Mouse (Mus musculus) spleen, adult 10 weeks (tissue): ENCODE results near the gene Klhl33. TPM values are rescaled to one million over a fixed set of nuclear protein-coding genes. Genes with fewer than 3 reads are reported as not detected.

Experiments
- polyA plus RNA-seq: library from polyadenylated mRNA; stranded (reverse); fragments of 350-450 nt; fragmentation: Illumina TruSeq; extraction: RNeasy Lipid Tissue Mini Kit (QIAGEN cat#74804); gene quantifications from one replicate; pipeline ENCODE4 v1.2.3, GENCODE M21; 2015; ENCODE audit warnings: low replicate concordance; ENCODE audit not compliant: insufficient read depth

Klhl33 gene
- polyA plus RNA-seq, result 0.44 TPM

DNA sequence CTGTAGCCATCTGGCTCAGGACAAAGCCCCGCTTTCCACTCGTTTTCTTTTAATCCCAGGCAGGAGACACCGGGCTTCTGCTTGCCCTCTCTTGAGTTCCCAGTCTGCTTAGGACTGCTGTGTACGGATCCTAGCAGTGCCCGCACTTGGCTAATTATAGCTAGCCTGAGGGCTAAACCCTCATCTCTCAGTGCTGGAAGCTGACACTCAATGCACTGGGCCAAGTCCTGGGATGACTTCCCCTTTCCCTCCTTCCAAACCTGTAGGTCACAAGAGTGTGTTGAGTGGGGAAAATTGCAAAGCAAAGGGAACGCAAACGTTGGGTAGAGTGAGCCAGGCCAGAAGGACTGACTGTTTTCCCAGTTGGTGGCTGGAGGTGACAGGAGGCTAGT lies at the start of gene Klhl33:
Gene Klhl33, minus strand, starts transcription at position 134 of the 392 bp plus-strand sequence.

DNA sequence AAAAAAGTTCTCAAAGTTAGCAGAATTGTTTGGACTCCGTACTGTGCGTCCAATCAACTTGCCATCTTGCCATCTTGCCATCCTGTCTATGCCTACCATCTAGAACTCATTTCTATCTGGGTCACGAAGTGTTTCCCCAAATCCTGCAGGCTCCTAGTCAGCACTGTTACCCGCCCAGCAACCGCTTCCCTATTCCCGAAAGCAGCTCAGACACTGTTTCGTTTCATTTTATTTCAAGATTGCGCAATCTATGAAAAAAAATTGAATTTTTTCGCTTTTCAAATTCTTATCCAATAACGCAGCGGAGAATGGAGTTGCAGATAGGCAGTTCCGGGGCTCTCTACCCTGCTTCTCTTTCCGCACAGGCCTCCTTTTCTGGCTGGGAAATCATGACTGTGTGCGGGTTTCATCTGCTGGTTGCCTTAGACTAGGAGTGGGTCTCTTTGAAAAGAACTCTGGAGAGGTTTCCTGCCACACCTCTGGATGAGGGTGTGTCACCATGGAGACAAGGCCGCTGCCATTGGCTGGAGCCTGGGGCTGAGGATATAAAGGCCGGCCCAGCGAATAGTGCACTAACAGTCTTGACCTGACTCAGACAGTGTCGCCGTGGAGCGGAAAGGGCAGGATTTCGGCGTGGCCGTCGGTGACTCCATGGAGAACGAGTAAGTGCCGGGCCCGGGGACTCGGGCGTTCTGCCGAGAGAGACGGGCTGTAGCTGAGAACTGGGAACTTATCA lies 46.8 kb upstream of the Klhl33 start, which contains the start of gene Gm49342:
Gene Gm49342, plus strand, starts transcription at position 586 of the 736 bp plus-strand sequence.

DNA sequence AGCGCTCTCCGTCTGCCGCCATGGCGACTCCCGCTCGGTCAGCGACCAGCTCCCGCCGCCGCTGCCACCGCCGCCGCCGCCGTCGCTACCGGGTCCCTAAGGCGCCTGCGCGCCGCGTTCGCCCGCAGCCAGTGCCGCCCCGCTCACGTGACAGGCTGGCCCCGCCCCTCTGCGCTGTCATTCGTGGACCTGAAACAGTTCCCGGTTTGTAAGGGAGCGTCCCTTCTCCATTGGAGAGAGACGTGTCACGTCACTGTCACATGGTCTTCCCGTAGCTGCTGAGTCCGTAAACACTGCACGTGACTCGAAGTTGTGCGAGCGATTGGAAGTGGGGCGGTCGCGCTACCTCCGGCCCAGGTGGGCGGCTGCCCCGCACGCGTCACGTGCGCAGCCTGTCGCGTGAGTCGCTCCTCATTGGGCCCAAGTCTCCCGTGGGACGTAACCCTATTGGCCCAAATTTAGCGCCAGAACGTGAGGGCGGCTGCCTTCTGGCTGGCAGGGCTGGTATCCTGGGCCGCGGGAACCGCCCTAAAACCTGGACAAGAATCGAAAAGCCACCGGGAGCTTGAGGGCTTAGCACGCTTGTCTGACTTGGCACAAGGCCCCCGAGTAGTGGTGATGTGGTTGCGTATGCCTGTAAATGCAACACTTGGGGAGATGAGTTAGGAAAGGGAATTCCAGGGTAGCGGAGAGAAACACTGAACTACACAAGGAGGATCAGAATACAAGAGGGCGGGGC lies 33.6 kb upstream of the Klhl33 start, which contains the start of the genes Pip4p1 and Pnp:
Gene Pip4p1, minus strand, starts transcription at position 103 of the 739 bp plus-strand sequence.
Gene Pnp, plus strand, starts transcription at position 329 of the 739 bp plus-strand sequence.

DNA sequence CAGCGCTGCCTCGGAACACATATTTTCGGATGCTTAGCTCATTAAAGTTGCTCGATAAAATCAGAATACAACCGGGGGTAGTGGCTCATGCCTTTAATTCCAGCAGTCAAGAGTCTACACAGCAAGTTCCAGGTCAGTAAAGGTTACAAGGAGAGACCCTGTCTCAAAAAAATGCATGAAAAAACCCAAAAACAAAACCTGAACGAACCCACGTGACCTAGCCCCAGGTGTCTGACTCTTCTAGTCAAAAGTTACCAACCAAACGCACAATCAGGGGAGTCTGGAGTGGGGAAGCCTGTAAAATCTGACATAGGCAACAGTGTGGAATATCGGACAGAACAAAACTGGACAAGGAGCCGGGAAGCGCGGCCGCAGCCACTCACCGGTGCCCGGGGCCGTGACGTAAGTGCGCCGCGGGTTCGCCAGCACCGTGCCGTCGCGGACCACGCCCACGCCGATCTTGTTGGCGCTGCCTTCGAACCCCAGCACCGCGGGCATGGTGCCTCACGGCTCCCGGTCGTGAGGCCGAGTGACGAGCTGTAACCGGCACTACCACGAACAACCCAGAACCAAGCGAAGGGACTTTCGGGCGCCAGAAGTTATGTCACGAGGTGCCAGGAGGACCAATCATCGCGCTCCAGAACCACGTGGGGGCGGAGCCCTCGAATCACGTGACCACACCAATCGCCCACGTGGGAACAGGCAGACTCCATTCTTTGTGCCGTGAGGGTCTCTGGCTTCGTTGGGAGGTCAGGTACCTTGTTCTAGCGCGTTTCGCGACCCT lies 27.2 kb upstream of the Klhl33 start, which contains the start of the genes Osgep and Apex1:
Gene Osgep, minus strand, starts transcription at position 613 of the 784 bp plus-strand sequence.
Gene Apex1, plus strand, starts transcription at position 688 of the 784 bp plus-strand sequence.

DNA sequence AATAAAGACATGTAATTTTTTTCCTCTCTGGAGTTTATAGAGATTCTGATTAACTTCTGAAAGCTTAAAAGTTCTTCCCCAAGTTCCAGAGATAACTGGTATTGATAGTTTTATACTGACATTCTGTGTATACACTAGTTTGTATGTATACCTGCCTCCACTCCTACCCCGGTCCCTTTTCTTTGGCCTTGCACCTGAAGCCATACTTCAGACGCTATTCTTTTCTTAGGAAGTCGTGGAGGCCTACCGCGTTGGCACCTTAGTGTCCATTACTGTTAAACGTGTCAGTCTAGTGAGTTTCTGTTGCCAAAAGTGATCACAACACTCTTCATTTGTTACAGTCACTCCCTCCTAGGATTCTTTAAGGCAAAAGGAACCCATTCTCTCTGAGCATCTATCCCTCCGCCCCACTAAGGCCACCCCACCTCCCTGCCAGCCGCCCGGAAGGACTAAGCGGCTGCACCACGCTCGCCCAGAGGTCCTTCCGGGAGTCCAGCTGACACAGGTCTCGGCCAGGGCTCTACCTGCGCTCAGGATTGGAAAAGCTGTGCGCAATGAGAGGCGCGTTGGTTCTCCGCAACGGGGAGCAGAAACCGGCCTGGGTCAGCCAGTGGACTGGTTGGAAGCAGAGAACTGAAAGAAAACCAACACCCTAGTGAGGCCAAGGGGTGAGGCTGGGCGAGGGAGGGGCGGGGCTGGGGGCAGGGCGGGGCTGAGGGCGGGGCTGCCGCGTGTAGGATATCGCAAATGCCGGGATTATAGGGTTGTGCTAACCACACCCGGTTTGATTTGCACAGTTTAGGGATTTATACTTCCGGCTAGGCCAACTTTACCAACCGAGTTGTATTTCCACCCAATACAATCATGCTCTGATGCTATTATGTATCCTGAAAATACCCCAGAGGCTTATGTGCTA lies 27.2 kb downstream of the Klhl33 start, which contains the start of gene Tep1:
Gene Tep1, minus strand, starts transcription at position 672 of the 916 bp plus-strand sequence.

Other genes with a start within 250 kb of the Klhl33 start
- gene Olfr747, start 204.3 kb downstream of the Klhl33 start, polyA plus RNA-seq, result not detected
- not detected for gene Olfr748, start 190.1 kb downstream of the Klhl33 start, polyA plus RNA-seq
- not detected for gene Olfr749, start 152.4 kb downstream of the Klhl33 start, polyA plus RNA-seq
- gene Ttc5, start 112.0 kb downstream of the Klhl33 start, polyA plus RNA-seq, result 70.2 TPM
- gene Ccnb1ip1, start 89.8 kb downstream of the Klhl33 start, polyA plus RNA-seq, result not detected
- gene Parp2, start 89.7 kb downstream of the Klhl33 start, polyA plus RNA-seq, result 122 TPM
- gene Tep1, start 26.9 kb downstream of the Klhl33 start, polyA plus RNA-seq, result 58.6 TPM
- 54.5 TPM for gene Osgep, start 27.4 kb upstream of the Klhl33 start, polyA plus RNA-seq
- 60.1 TPM for gene Apex1, start 27.5 kb upstream of the Klhl33 start, polyA plus RNA-seq
- gene Pip4p1, start 33.3 kb upstream of the Klhl33 start, polyA plus RNA-seq, result 134 TPM
- 58.5 TPM for gene Pnp, start 33.6 kb upstream of the Klhl33 start, polyA plus RNA-seq
- 76.0 TPM for gene Gm49342, start 47.0 kb upstream of the Klhl33 start, polyA plus RNA-seq
- 4.6 TPM for gene Pnp2, start 58.5 kb upstream of the Klhl33 start, polyA plus RNA-seq
- 0.26 TPM for gene Rnase10, start 110.2 kb upstream of the Klhl33 start, polyA plus RNA-seq
- gene Rnase9, start 144.4 kb upstream of the Klhl33 start, polyA plus RNA-seq, result not detected
- not detected for gene Rnase11, start 152.7 kb upstream of the Klhl33 start, polyA plus RNA-seq
- gene Rnase12, start 160.2 kb upstream of the Klhl33 start, polyA plus RNA-seq, result 4.4 TPM
- not detected for gene Olfr750, start 176.9 kb upstream of the Klhl33 start, polyA plus RNA-seq
- gene Rnase4, start 193.6 kb upstream of the Klhl33 start, polyA plus RNA-seq, result 32.5 TPM
- 5.4 TPM for gene Ang, start 193.6 kb upstream of the Klhl33 start, polyA plus RNA-seq
- not detected for gene Eddm3b, start 216.9 kb upstream of the Klhl33 start, polyA plus RNA-seq
- gene Rnase6, start 226.4 kb upstream of the Klhl33 start, polyA plus RNA-seq, result 227 TPM
- 7.4 TPM for gene Rnase1, start 249.3 kb upstream of the Klhl33 start, polyA plus RNA-seq